Mouse (Mus musculus) spleen, adult 2 months (tissue): ENCODE results near the gene 1190005I06Rik. TPM values are rescaled to one million over a fixed set of nuclear protein-coding genes. Genes with fewer than 3 reads are reported as not detected.

ENCODE experiments used
- DNase-seq, 2 experiments: peaks; one replicate each; pipeline versions ENCODE4 v3.0.0 to v3.0.0-alpha.2; 2012 to 2021; ENCODE audit warnings: low spot score in 2 of 2, low read depth in 1 of 2
- H3K27ac ChIP-seq: fragments of 200-500 bp; 2 replicates; pipeline ENCODE4 v1.5.1; 2012; ENCODE audit warnings: low read length, inconsistent platforms; ENCODE audit not compliant: insufficient read depth
- H3K27me3 ChIP-seq: fragments of 200-500 bp; 2 replicates; pipeline ENCODE4 v1.6.1; 2012; ENCODE audit warnings: mild to moderate bottlenecking, moderate library complexity, low read length, inconsistent platforms; ENCODE audit not compliant: control insufficient read depth, insufficient read depth
- H3K36me3 ChIP-seq: fragments of 200-500 bp; 2 replicates; pipeline ENCODE4 v1.6.1; 2012; ENCODE audit warnings: mild to moderate bottlenecking, low read length, inconsistent platforms; ENCODE audit not compliant: control insufficient read depth, insufficient read depth
- H3K4me1 ChIP-seq: fragments of 200-500 bp; 2 replicates; pipeline ENCODE4 v1.6.1; 2011; ENCODE audit warnings: inconsistent platforms; ENCODE audit not compliant: control insufficient read depth, insufficient read depth, insufficient read length
- H3K4me3 ChIP-seq: fragments of 200-500 bp; 2 replicates; pipeline ENCODE4 v1.5.1; 2011; ENCODE audit warnings: mild to moderate bottlenecking, inconsistent platforms; ENCODE audit not compliant: insufficient read depth, insufficient read length; ENCODE audit errors: extremely low read depth
- CTCF ChIP-seq: fragments of 200-500 bp; IDR thresholded peaks from 2 replicates; pipeline ENCODE4 v1.5.1; 2011; ENCODE audit warnings: mild to moderate bottlenecking, inconsistent platforms; ENCODE audit not compliant: insufficient read depth, insufficient read length, insufficient replicate concordance; ENCODE audit errors: extremely low read depth
- POLR2A ChIP-seq: fragments of 200-500 bp; IDR thresholded peaks from 2 replicates; pipeline ENCODE4 v1.6.1; 2011; ENCODE audit warnings: low read depth, low read length, inconsistent platforms
- WGBS: fragments of 180-500 bp; shearing (Covaris S2); methylation state at CpG from one replicate; pipeline ENCODE4 v1.1.7; 2018; 5-methylcytosine and 5-hydroxymethylcytosine counted together
- polyA plus RNA-seq: library from polyadenylated mRNA; depleted of rRNA; stranded (reverse); fragments of >200 nt; gene quantifications from 2 replicates; pipeline ENCODE4 v1.2.3, GENCODE M21; 2012

1190005I06Rik gene
- polyA plus RNA-seq, 1 experiment = 0.42 TPM

DNA sequence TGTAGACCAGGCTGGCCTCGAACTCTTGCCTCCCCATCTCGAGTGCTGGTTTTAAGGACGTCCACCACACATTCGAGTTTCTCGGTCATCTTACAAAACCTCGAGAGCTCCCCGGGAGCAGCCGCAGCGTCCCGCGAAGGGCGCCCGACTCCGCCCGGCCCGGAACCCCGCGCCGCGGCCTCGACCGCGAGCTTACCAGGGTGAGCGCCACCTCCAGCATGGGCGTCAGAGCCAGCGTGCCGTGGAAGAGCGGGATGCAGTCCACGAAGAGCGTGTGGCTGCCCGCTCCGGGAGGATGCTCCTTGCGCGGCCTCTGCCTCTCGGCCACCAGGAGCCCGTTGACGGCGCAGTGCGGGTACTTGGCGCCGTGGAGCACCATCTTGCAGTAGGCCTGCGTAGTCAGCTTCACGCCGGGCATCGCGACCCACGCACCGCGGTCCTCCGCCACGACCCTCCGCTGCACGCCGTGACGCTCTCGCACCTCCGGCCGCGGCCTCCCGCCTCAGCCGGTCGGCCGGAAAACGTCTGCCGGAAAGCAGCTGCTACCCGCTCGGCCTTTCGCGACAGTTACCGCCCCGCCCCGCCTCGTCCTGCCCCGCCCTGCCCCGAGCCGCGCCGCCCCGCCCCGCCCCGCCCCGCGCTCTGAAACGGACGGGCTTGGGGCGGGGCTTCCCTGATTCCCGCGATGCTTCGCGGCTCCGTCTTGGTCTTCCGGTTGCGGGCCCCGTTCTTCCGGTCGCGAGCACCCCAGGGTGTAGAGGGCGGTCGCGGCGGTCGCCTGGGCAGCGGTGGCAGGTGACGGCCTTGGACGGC lies 20.3 kb upstream of the 1190005I06Rik start, which contains the start of the genes Gm27021 and Cox4i1:
TSS of gene Gm27021 (minus strand) at position 519 of the 813 bp plus-strand sequence.
TSS of gene Cox4i1 (plus strand) at position 662 of the 813 bp plus-strand sequence.
- Histone ChIP-seq H3K36me3 (peaks cover 15% of the 10 kb centered on the region), H3K4me3 (peak within 1 kb of the TSS; percentile 94), H3K4me1 (peaks cover 18% of the 10 kb centered on the region), H3K27me3 (no peaks in the 10 kb centered on the region), H3K27ac (peak within 1 kb of the TSS; percentile 78)
- TF ChIP-seq CTCF = no peak
- peak; percentile 49 for TF ChIP-seq POLR2A
- WGBS = under 1% methylated on average over 99 of the region's 105 CpGs
- peak; percentile 79 to 93 for DNase-seq

DNA sequence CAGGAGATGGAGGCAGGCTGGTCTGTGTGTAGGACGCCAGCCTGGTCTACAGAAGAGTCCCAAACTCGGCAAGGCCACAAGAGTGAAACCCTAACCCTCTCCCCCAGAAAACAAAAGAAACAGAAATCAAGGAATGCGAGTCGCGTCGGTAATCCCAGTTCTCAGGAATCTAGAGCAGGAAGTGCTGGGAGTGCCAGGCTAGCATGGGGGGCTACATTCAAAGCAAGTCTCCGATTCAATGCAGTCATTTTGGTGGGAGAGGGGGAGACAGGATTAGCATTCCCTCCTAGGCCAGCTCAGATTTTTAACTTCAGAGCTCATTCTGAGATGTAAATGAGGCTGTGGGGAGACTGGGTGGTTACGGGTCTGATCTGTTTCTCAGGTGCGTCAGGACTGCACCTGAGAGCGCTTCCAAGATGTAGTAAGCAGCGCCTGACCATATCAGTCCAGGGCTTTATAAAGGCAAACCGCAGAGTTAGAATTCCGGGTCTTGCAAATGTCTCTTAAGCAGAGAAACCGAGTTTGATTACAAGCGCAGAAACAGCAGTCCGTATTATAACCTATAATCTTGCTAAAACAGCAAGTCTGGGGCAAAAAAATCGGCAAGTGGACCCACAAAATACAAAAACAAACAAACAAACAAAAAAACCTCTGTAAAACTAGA lies 19.5 kb upstream of the 1190005I06Rik start:
- Histone ChIP-seq H3K4me1 (peaks cover 18% of the 10 kb centered on the region), H3K27me3 (no peaks in the 10 kb centered on the region)
- WGBS = 14% methylated on average over 17 of the region's 17 CpGs

DNA sequence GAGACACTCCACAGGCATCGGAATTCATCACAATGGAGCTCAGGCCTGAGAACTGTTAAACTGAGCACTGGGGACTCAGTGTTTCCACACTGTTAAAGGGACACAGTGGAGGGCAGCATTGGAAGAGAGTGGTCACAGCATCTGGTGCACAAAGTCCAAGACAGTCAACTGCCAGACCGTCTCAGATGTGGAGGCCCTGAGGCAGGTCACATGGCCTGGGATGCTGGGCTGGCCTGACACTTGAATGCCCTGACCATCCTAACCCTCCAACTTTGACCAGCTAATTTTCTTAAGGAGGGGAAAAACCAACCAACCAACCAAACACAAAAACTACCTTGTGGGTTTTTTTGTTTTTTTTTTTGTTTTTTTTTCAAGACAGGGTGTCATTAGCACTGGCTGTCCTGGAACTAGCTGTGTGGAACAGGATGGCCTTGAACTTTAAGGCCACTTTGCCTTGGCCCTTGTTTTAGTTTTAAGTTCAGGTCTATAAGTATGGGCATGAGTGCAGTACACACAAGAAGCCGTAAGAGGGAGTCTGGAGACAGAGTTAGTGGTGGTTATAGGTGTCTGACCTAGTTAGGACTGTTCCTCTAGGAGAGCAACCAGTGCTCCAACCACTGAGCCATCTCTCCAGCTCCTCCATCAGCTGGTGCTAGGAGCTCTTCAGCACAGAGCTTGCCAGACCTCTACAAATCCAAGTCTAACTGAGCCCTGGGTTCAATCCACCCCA lies 18.5 kb upstream of the 1190005I06Rik start:
- H3K4me1 ChIP-seq = peaks cover 18% of the 10 kb centered on the region
- no peak for DNase-seq
- no peak for TF ChIP-seq CTCF
- TF ChIP-seq POLR2A = no peak
- WGBS = 77% methylated on average over 3 of the region's 3 CpGs
- H3K27ac ChIP-seq = no peak overlapping the region
- H3K27me3 ChIP-seq = no peaks in the 10 kb centered on the region
- H3K4me3 ChIP-seq = no peak overlapping the region
- H3K36me3 ChIP-seq = peaks cover 6% of the 10 kb centered on the region; the same call in 1 of the 2 replicates

More for the DNA sequence above, 19.5 kb upstream of the 1190005I06Rik start:
- TF ChIP-seq POLR2A = no peak
- TF ChIP-seq CTCF = no peak
- Histone ChIP-seq H3K4me3 (peak overlapping the region; percentile 94), H3K36me3 (peaks cover 7% of the 10 kb centered on the region; the same call in 1 of the 2 replicates), H3K27ac (no peak overlapping the region)
- no peak for DNase-seq

DNA sequence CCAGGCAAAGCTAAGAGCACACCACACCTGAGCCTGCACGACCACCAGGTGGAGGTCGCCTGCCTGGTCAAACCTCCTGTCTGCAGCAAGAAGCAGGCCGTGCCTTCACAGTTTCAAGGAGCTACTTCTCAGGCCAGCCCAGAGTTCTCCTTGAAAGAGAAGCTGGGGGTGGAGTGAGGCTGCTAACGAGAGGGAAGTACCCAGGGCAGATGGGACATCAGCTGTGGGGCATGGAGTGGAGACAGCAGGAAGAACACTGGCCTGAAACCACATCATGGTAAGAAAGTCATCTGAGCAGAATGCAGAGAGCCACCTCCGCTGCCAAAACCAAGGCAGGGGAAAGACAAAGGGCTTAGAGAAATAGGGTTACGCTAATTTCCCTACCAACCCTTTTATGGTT lies 17.1 kb upstream of the 1190005I06Rik start:
- 70% methylated on average over 6 of the region's 6 CpGs for WGBS
- no peak for DNase-seq
- no peaks in the 10 kb centered on the region for H3K36me3 ChIP-seq
- H3K4me3 ChIP-seq = no peak overlapping the region
- TF ChIP-seq POLR2A (no peak), CTCF (no peak)
- no peaks in the 10 kb centered on the region for H3K27me3 ChIP-seq
- H3K4me1 ChIP-seq = peaks cover 18% of the 10 kb centered on the region
- no peak overlapping the region for H3K27ac ChIP-seq

DNA sequence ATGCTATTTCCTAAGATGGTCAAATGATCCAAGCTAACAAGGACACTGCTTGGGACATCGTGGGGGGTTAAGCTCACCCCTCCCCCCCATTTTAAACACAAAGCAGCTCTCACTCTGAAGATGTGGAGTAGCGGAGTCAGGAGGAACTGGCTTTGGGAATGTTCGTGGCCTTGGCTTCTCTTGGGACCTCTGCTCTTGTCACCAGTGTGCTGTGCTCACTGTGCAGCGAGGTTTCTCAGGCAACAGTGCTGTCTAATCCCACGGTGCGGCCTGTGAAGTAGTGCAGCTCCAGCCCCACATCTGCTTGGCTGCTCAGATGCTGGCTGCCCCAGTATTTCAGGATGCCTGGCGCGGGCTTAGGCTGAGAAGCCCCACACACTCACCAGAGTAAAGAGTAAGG lies 10.0 kb upstream of the 1190005I06Rik start:
- 95% methylated on average over 8 of the region's 8 CpGs for WGBS
- no peak for TF ChIP-seq CTCF
- no peak for TF ChIP-seq POLR2A
- Histone ChIP-seq H3K36me3 (peaks cover 30% of the 10 kb centered on the region), H3K27ac (no peak overlapping the region), H3K4me1 (no peaks in the 10 kb centered on the region), H3K27me3 (no peaks in the 10 kb centered on the region), H3K4me3 (no peak overlapping the region)
- no peak for DNase-seq

DNA sequence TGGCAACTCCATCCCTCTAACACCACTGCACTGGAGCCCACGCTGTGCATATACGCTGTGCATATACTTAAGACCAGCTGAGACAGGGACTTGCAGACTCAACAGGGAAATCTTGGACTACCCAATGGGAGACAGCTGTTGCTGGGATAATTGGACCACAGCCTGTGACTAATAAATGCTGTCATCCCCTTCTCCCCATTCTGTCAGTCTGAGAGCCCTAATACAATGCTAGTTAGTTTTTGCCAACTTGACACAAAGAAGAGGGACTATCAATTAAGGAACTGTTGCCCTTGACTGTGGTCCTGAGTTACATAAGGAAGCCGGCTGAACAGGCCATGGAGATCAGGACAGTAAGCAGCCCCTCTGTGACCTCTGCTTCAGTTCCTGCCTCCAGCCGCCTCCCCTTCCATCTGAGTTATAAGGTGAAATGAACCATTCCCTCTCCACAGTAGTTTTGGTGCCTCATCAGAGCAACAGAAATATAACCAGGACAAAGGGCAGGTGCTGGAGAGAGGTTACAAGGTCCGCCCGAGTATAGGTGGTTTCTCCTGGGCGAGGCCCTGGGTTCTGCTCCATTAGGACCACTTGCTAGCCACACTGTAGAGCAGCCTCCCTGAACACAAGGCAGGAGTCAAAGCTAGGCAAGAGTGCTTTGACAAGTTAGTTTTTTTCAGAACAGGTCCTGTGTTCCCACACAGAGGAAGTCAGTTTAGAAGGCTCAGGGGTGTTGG lies 9.1 kb upstream of the 1190005I06Rik start:
- Histone ChIP-seq H3K4me1 (no peaks in the 10 kb centered on the region), H3K36me3 (peaks cover 30% of the 10 kb centered on the region), H3K4me3 (no peak overlapping the region), H3K27ac (no peak overlapping the region), H3K27me3 (no peaks in the 10 kb centered on the region)
- TF ChIP-seq CTCF (no peak), POLR2A (no peak)
- DNase-seq = no peak
- WGBS = 96% methylated on average over 7 of the region's 7 CpGs
